Mouse (Mus musculus): ENCODE data around the gene Tldc2. TPM values are rescaled to one million over a fixed set of nuclear protein-coding genes. Genes with fewer than 3 reads are reported as not detected.

Tldc2 gene
- polyA plus RNA-seq, 1 experiment: not detected

- no peak overlapping the region for H3K4me3 ChIP-seq
- no peaks in the 10 kb centered on the region for H3K79me2 ChIP-seq (ENCODE audit: control insufficient read depth, insufficient read depth)
- no peak overlapping the region for H3K4me2 ChIP-seq (ENCODE audit: low read depth)
- TF ChIP-seq MAX (IDR thresholded peaks at IDR 0.05; ENCODE audit: low read depth) (no peak), POLR2AphosphoS2 (IDR thresholded peaks at IDR 0.05; ENCODE audit: insufficient read length, low read depth) (no peak), USF1 (IDR thresholded peaks at IDR 0.05; ENCODE audit: low read depth) (no peak), REST (IDR thresholded peaks at IDR 0.05; ENCODE audit: insufficient read depth, insufficient read length) (no peak), CEBPB (IDR thresholded peaks at IDR 0.05; ENCODE audit: insufficient read depth, poor library complexity, severe bottlenecking) (no peak), SRF (IDR thresholded peaks at IDR 0.05; ENCODE audit: control insufficient read depth, insufficient read length, low read depth) (no peak), E2F4 (IDR thresholded peaks at IDR 0.05; ENCODE audit: insufficient read depth) (no peak), POLR2A (IDR thresholded peaks at IDR 0.05; ENCODE audit: insufficient read length, low read depth) (no peak), MYOD1 (IDR thresholded peaks at IDR 0.05; ENCODE audit: control insufficient read depth in 1 of 3, insufficient read length in 2 of 3, low read depth in 2 of 3) (peak in 2 of 3 experiments; percentile 22 to 62), MYOG (IDR thresholded peaks at IDR 0.05; ENCODE audit: control insufficient read depth in 1 of 3, insufficient read depth in 1 of 3, insufficient read length in 2 of 3, low read depth in 2 of 3) (peak in 1 of 3 experiments; percentile 43)
- no peak overlapping the region for H3ac ChIP-seq (ENCODE audit: control insufficient read depth, insufficient read length)
- H3K36me3 ChIP-seq (ENCODE audit: control insufficient read depth, insufficient read depth): peaks cover 18% of the 10 kb centered on the region
- no peaks in the 10 kb centered on the region for H3K27me3 ChIP-seq (ENCODE audit: control insufficient read depth, insufficient read depth, insufficient read length)
Measured at GRCm38 (mm10) chr2:157099532-157100318, 12.9 kb downstream of the Tldc2 start.

DNA sequence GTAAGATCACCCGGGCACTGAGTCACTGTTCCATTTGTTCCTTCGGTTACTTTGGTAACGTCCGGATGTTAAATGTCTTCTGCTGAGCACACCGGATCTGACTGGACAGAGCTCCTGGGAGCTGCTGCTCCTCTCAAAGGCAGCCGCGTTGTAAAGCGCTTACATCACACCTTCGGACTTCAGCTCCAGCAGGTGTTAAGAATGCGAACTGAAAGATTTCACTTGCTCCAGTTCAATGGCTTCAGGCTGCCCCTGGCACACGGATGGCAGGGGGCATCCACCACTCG, 13.4 kb downstream of the Tldc2 start:
- no peaks in the 10 kb centered on the region for H3K79me2 ChIP-seq (ENCODE audit: control insufficient read depth, insufficient read depth)
- no peaks in the 10 kb centered on the region for H3K27me3 ChIP-seq (ENCODE audit: control insufficient read depth, insufficient read depth, insufficient read length)
- H3K36me3 ChIP-seq (ENCODE audit: control insufficient read depth, insufficient read depth): peaks cover 20% of the 10 kb centered on the region
- TF ChIP-seq POLR2A (IDR thresholded peaks at IDR 0.05; ENCODE audit: insufficient read length, low read depth) (no peak), REST (IDR thresholded peaks at IDR 0.05; ENCODE audit: insufficient read depth, insufficient read length) (no peak), POLR2AphosphoS2 (IDR thresholded peaks at IDR 0.05; ENCODE audit: insufficient read length, low read depth) (no peak), TCF3 (IDR thresholded peaks at IDR 0.05; ENCODE audit: insufficient read length, low read depth) (no peak), TCF12 (IDR thresholded peaks at IDR 0.05; ENCODE audit: insufficient read depth, poor library complexity, severe bottlenecking) (no peak), E2F4 (IDR thresholded peaks at IDR 0.05; ENCODE audit: insufficient read depth) (no peak), SRF (IDR thresholded peaks at IDR 0.05; ENCODE audit: control insufficient read depth, insufficient read length, low read depth) (no peak), USF1 (IDR thresholded peaks at IDR 0.05; ENCODE audit: low read depth) (no peak), MYOG (IDR thresholded peaks at IDR 0.05; ENCODE audit: control insufficient read depth in 1 of 3, insufficient read depth in 1 of 3, insufficient read length in 2 of 3, low read depth in 2 of 3) (no peak), MAX (IDR thresholded peaks at IDR 0.05; ENCODE audit: low read depth) (no peak), MYOD1 (IDR thresholded peaks at IDR 0.05; ENCODE audit: control insufficient read depth in 1 of 3, insufficient read length in 2 of 3, low read depth in 2 of 3) (no peak), CEBPB (IDR thresholded peaks at IDR 0.05; ENCODE audit: insufficient read depth, poor library complexity, severe bottlenecking) (no peak)
- no peak overlapping the region for H3ac ChIP-seq (ENCODE audit: control insufficient read depth, insufficient read length)
- H3K4me2 ChIP-seq (ENCODE audit: low read depth): no peak overlapping the region
- H3K4me3 ChIP-seq: no peak overlapping the region

DNA sequence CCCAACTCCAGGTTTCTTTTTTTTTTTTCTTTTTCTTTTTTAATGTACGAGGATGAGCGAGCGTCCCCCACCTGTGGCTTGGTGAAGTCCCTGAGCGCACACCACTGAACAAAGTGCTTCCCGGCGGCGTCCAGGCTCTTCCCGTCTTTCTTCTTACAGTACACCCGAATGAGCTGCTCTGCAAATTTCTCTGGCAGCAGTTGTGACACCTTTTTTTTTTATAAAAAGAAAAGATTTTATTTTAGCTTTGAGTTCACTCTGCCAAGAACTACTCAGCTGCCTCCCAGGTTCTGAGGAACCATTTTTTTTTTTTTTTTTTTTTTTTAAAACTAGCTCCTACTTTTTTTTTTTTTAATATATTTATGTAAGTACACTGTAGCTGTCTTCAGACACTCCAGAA, 14.8 kb downstream of the Tldc2 start:
- peaks cover 20% of the 10 kb centered on the region for H3K36me3 ChIP-seq (ENCODE audit: control insufficient read depth, insufficient read depth)

GRCm38 (mm10) chr2:157102256-157102655, 15.4 kb downstream of the Tldc2 start:
- peaks cover 20% of the 10 kb centered on the region for H3K36me3 ChIP-seq (ENCODE audit: control insufficient read depth, insufficient read depth)
- H3ac ChIP-seq (ENCODE audit: control insufficient read depth, insufficient read length): no peak overlapping the region
- TF ChIP-seq MYOG (IDR thresholded peaks at IDR 0.05; ENCODE audit: control insufficient read depth in 1 of 3, insufficient read depth in 1 of 3, insufficient read length in 2 of 3, low read depth in 2 of 3) (no peak), USF1 (IDR thresholded peaks at IDR 0.05; ENCODE audit: low read depth) (no peak)
- H3K4me3 ChIP-seq: no peak overlapping the region
- H3K4me2 ChIP-seq (ENCODE audit: low read depth): no peak overlapping the region
- no peaks in the 10 kb centered on the region for H3K27me3 ChIP-seq (ENCODE audit: control insufficient read depth, insufficient read depth, insufficient read length)
- H3K79me2 ChIP-seq (ENCODE audit: control insufficient read depth, insufficient read depth): no peaks in the 10 kb centered on the region

More for the DNA sequence above, 14.8 kb downstream of the Tldc2 start:
- H3K4me2 ChIP-seq (ENCODE audit: low read depth): no peak overlapping the region
- no peak for TF ChIP-seq POLR2A (IDR thresholded peaks at IDR 0.05; ENCODE audit: insufficient read length, low read depth)
- no peak for TF ChIP-seq CEBPB (IDR thresholded peaks at IDR 0.05; ENCODE audit: insufficient read depth, poor library complexity, severe bottlenecking)
- TF ChIP-seq POLR2AphosphoS2 (IDR thresholded peaks at IDR 0.05; ENCODE audit: insufficient read length, low read depth): no peak
- TF ChIP-seq REST (IDR thresholded peaks at IDR 0.05; ENCODE audit: insufficient read depth, insufficient read length): no peak
- no peak for TF ChIP-seq USF1 (IDR thresholded peaks at IDR 0.05; ENCODE audit: low read depth)
- TF ChIP-seq TCF12 (IDR thresholded peaks at IDR 0.05; ENCODE audit: insufficient read depth, poor library complexity, severe bottlenecking): no peak
- no peak for TF ChIP-seq MYOG (IDR thresholded peaks at IDR 0.05; ENCODE audit: control insufficient read depth in 1 of 3, insufficient read depth in 1 of 3, insufficient read length in 2 of 3, low read depth in 2 of 3)
- no peak for TF ChIP-seq TCF3 (IDR thresholded peaks at IDR 0.05; ENCODE audit: insufficient read length, low read depth)
- no peak for TF ChIP-seq SRF (IDR thresholded peaks at IDR 0.05; ENCODE audit: control insufficient read depth, insufficient read length, low read depth)
- no peak for TF ChIP-seq E2F4 (IDR thresholded peaks at IDR 0.05; ENCODE audit: insufficient read depth)
- TF ChIP-seq MYOD1 (IDR thresholded peaks at IDR 0.05; ENCODE audit: control insufficient read depth in 1 of 3, insufficient read length in 2 of 3, low read depth in 2 of 3): no peak
- TF ChIP-seq MAX (IDR thresholded peaks at IDR 0.05; ENCODE audit: low read depth): no peak
- H3K27me3 ChIP-seq (ENCODE audit: control insufficient read depth, insufficient read depth, insufficient read length): no peaks in the 10 kb centered on the region
- no peak overlapping the region for H3ac ChIP-seq (ENCODE audit: control insufficient read depth, insufficient read length)
- no peaks in the 10 kb centered on the region for H3K79me2 ChIP-seq (ENCODE audit: control insufficient read depth, insufficient read depth)
- no peak overlapping the region for H3K4me3 ChIP-seq

DNA sequence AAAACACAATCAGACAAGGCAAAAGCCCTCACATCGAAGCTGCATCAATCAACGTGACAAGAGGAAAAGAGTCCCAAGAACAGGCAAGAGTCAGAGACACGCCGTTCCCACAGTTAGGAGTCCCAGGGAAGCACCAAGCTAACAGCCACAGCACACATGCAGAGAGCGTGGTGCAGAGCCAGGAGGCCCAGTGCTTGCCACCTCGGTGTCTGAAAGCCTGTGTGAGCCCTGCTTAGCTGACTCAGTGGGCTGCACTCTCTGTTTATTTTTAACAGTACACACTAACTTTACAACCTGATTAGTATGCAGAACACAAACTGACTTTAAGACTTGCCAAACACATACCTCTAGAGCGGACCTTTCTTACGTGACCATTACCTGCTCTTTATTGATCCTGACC, 17.6 kb downstream of the Tldc2 start:
- H3ac ChIP-seq (ENCODE audit: control insufficient read depth, insufficient read length): no peak overlapping the region
- H3K79me2 ChIP-seq (ENCODE audit: control insufficient read depth, insufficient read depth): no peaks in the 10 kb centered on the region
- no peak overlapping the region for H3K4me3 ChIP-seq
- H3K27me3 ChIP-seq (ENCODE audit: control insufficient read depth, insufficient read depth, insufficient read length): no peaks in the 10 kb centered on the region
- TF ChIP-seq MYOD1 (IDR thresholded peaks at IDR 0.05; ENCODE audit: control insufficient read depth in 1 of 3, insufficient read length in 2 of 3, low read depth in 2 of 3): no peak
- TF ChIP-seq REST (IDR thresholded peaks at IDR 0.05; ENCODE audit: insufficient read depth, insufficient read length): no peak
- TF ChIP-seq TCF12 (IDR thresholded peaks at IDR 0.05; ENCODE audit: insufficient read depth, poor library complexity, severe bottlenecking): no peak
- no peak for TF ChIP-seq MYOG (IDR thresholded peaks at IDR 0.05; ENCODE audit: control insufficient read depth in 1 of 3, insufficient read depth in 1 of 3, insufficient read length in 2 of 3, low read depth in 2 of 3)
- no peak for TF ChIP-seq POLR2AphosphoS2 (IDR thresholded peaks at IDR 0.05; ENCODE audit: insufficient read length, low read depth)
- no peak for TF ChIP-seq POLR2A (IDR thresholded peaks at IDR 0.05; ENCODE audit: insufficient read length, low read depth)
- no peak for TF ChIP-seq TCF3 (IDR thresholded peaks at IDR 0.05; ENCODE audit: insufficient read length, low read depth)
- TF ChIP-seq E2F4 (IDR thresholded peaks at IDR 0.05; ENCODE audit: insufficient read depth): no peak
- TF ChIP-seq USF1 (IDR thresholded peaks at IDR 0.05; ENCODE audit: low read depth): no peak
- TF ChIP-seq MAX (IDR thresholded peaks at IDR 0.05; ENCODE audit: low read depth): no peak
- TF ChIP-seq CEBPB (IDR thresholded peaks at IDR 0.05; ENCODE audit: insufficient read depth, poor library complexity, severe bottlenecking): no peak
- no peak for TF ChIP-seq SRF (IDR thresholded peaks at IDR 0.05; ENCODE audit: control insufficient read depth, insufficient read length, low read depth)
- no peak overlapping the region for H3K4me2 ChIP-seq (ENCODE audit: low read depth)
- H3K36me3 ChIP-seq (ENCODE audit: control insufficient read depth, insufficient read depth): peaks cover 20% of the 10 kb centered on the region
